Mouse (Mus musculus): ENCODE results near the gene Obox3. TPM values are rescaled to one million over a fixed set of nuclear protein-coding genes. Genes with fewer than 3 reads are reported as not detected.
"Not testable (repeated sequence)": the region's sequence is repeated elsewhere in the genome, so short reads cannot be mapped to it uniquely, and the experiment has no call there.

Gene Obox3
- not detected in 2 replicates for polyA plus RNA-seq (2015; fragmentation: Nextera tagmentation; extraction: Ambion mirVana)

GRCm38 (mm10) chr7:15639802-15640201 lies at the start of gene Obox3:
Obox3 (minus strand) TSS chr7:15639902.
- ATAC-seq; H3K27me3 ChIP-seq (ENCODE audit: control insufficient read depth, insufficient read depth, low read depth, low read length); H3K9ac ChIP-seq (ENCODE audit: low read depth, low read length); H3K36me3 ChIP-seq (ENCODE audit: control insufficient read depth, insufficient read depth, low read length); H3K4me3 ChIP-seq (ENCODE audit: low read depth, low read length); H3K4me1 ChIP-seq (ENCODE audit: control insufficient read depth, insufficient read depth, low read length); H3K27ac ChIP-seq (ENCODE audit: low read length); H3K9me3 ChIP-seq (replicated peaks; ENCODE audit: control insufficient read depth, low read length, poor library complexity, severe bottlenecking); H3K4me2 ChIP-seq (ENCODE audit: low read length): not testable (repeated sequence)
- 17% methylated on average over 1 of the region's 1 CpGs for WGBS

- H3K4me1 ChIP-seq (ENCODE audit: control insufficient read depth, insufficient read depth, low read length); H3K9ac ChIP-seq (ENCODE audit: low read depth, low read length); H3K4me2 ChIP-seq (ENCODE audit: low read length); H3K27ac ChIP-seq (ENCODE audit: low read length); H3K36me3 ChIP-seq (ENCODE audit: control insufficient read depth, insufficient read depth, low read length); H3K4me3 ChIP-seq (ENCODE audit: low read depth, low read length); H3K9me3 ChIP-seq (replicated peaks; ENCODE audit: control insufficient read depth, low read length, poor library complexity, severe bottlenecking); ATAC-seq; H3K27me3 ChIP-seq (ENCODE audit: control insufficient read depth, insufficient read depth, low read depth, low read length): not testable (repeated sequence)
- 75% methylated on average over 4 of the region's 5 CpGs for WGBS
Observed at GRCm38 (mm10) chr7:15509411-15509810, 130.3 kb downstream of the Obox3 start.

Other genes starting within 250 kb of the Obox3 start
- not detected in 2 replicates for gene Obox5, start 110.2 kb upstream of the Obox3 start, polyA plus RNA-seq (2015; fragmentation: Nextera tagmentation; extraction: Ambion mirVana)
- not detected in 2 replicates for gene Obox6, start 199.8 kb upstream of the Obox3 start, polyA plus RNA-seq (2015; fragmentation: Nextera tagmentation; extraction: Ambion mirVana)
- 0.24 and 0.27 TPM in 2 replicates for gene Crx, start 240.1 kb upstream of the Obox3 start, polyA plus RNA-seq (2015; fragmentation: Nextera tagmentation; extraction: Ambion mirVana)
- gene Crxos, start 242.7 kb upstream of the Obox3 start, polyA plus RNA-seq (2015; fragmentation: Nextera tagmentation; extraction: Ambion mirVana): not detected in 2 replicates

All from midbrain, embryonic 16.5 days (tissue).